Mouse (Mus musculus): Measurements from ENCODE around the gene Apbb1ip. TPM values are rescaled to one million over a fixed set of nuclear protein-coding genes. Genes with fewer than 3 reads are reported as not detected.

Apbb1ip gene
- 3.0 TPM for polyA plus RNA-seq (2014; fragmentation: Illumina TruSeq; extraction: RNeasy Lipid Tissue Mini Kit (QIAGEN cat#74804); ENCODE audit: low read depth, low replicate concordance)

GRCm38 (mm10) chr2:22773549-22774180 lies at the start of gene Apbb1ip:
TSS of gene Apbb1ip (plus strand) at chr2:22774094.

GRCm38 (mm10) chr2:22895282-22896273 lies 121.7 kb downstream of the Apbb1ip start, which contains the start of gene Pdss1:
TSS of gene Pdss1 (plus strand) at chr2:22895522.

Other genes with a start within 250 kb of the Apbb1ip start
- not detected for gene Gad2, start 151.9 kb upstream of the Apbb1ip start, polyA plus RNA-seq (2014; fragmentation: Illumina TruSeq; extraction: RNeasy Lipid Tissue Mini Kit (QIAGEN cat#74804); ENCODE audit: low read depth, low replicate concordance)
- gene Pdss1, start 121.4 kb downstream of the Apbb1ip start, polyA plus RNA-seq (2014; fragmentation: Illumina TruSeq; extraction: RNeasy Lipid Tissue Mini Kit (QIAGEN cat#74804); ENCODE audit: low read depth, low replicate concordance) = 10.0 TPM